Mouse (Mus musculus): ENCODE data around the gene Rassf8.

GRCm38 (mm10) chr6:145792373-145792772 lies 45.8 kb downstream of the Rassf8 start:
- TF ChIP-seq POLR2A (IDR thresholded peaks at IDR 0.05; ENCODE audit: borderline replicate concordance, low read depth, low read length), result no peak
- no peak for TF ChIP-seq CTCF (IDR thresholded peaks at IDR 0.05; ENCODE audit: low read depth, low read length)
